34 mouse cellular contexts compared by ENCODE assay signal in the genomic region with DNA sequence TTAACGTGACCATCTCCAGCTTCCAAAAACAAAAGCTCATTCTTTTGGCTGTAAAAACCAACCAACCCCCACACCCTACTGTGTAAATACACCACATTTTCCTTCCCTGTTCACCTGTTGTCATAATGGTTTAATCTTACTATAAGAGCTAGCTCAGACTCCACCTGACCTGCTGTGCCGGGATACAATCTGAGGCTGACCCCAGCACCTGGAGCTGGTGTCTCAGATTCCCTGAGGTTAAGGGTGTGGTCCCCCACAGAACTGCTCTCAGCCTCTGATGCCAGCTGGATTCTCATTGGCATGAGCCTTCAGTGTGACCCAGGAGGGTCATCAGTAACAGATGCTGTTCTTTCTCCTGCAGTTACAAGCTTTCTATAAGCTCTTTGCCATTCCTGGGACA. TPM values are rescaled to one million over a fixed set of nuclear protein-coding genes. Genes with fewer than 3 reads are reported as not detected.
DNase-seq lines count a peak whose midpoint lies in the region; ATAC-seq lines count a peak whose summit lies in the region.
"Had no signal": no experiment of that assay in that cellular context is flagged by ENCODE, and none has a peak within 500 bp of the region (broad histone marks: within the 10 kb centered on the region; RNA-seq: fewer than 3 reads in every experiment).

No protein-coding gene starts in this region.

- H3K4me2 ChIP-seq in lung, embryonic 16.5 days (ENCODE audit: low read depth, low read length) = no peak overlapping the region
- no peak overlapping the region for H3K4me2 ChIP-seq in stomach, embryonic 16.5 days (ENCODE audit: low read depth, low read length)
- H3K4me2 ChIP-seq: embryonic facial prominence, embryonic 13.5 days; heart, embryonic 13.5 days; hindbrain, embryonic 15.5 days had no signal

- peaks cover 3% of the 10 kb centered on the region; the same call in 1 of the 2 replicates for H3K4me1 ChIP-seq in lung, embryonic 16.5 days (replicated peaks; ENCODE audit: control insufficient read depth, insufficient read depth, low read length)
- H3K4me1 ChIP-seq in stomach, embryonic 16.5 days (ENCODE audit: control insufficient read depth, insufficient read depth, low read length) = no peaks in the 10 kb centered on the region
- H3K4me1 ChIP-seq: embryonic facial prominence, embryonic 10.5 days; heart, embryonic 13.5 days; hindbrain, embryonic 15.5 days had no signal

- H3K36me3 ChIP-seq in lung, embryonic 16.5 days (ENCODE audit: control insufficient read depth, insufficient read depth, low read length) = no peaks in the 10 kb centered on the region
- H3K36me3 ChIP-seq in stomach, embryonic 16.5 days (ENCODE audit: control insufficient read depth, insufficient read depth, low read length) = no peaks in the 10 kb centered on the region
- H3K36me3 ChIP-seq: embryonic facial prominence, embryonic 10.5 days; embryonic facial prominence, embryonic 13.5 days; G1E; heart, embryonic 13.5 days; hindbrain, embryonic 15.5 days had no signal

- H3K9ac ChIP-seq in lung, embryonic 16.5 days (ENCODE audit: low read length) = no peak overlapping the region
- no peak overlapping the region for H3K9ac ChIP-seq in stomach, embryonic 16.5 days (ENCODE audit: low read length)
- H3K9ac ChIP-seq: embryonic facial prominence, embryonic 13.5 days; forebrain, postnatal 0 days; heart, embryonic 13.5 days; hindbrain, embryonic 15.5 days had no signal

- no peak overlapping the region for H3K4me3 ChIP-seq in lung, embryonic 16.5 days (ENCODE audit: low read length)
- H3K4me3 ChIP-seq in stomach, embryonic 16.5 days (replicated peaks; ENCODE audit: low read length) = no peak overlapping the region
- H3K4me3 ChIP-seq: embryonic facial prominence, embryonic 10.5 days; embryonic facial prominence, embryonic 13.5 days; erythroblast, embryonic 14.5 days; heart, embryonic 13.5 days; hindbrain, embryonic 15.5 days had no signal

- H3K27me3 ChIP-seq in lung, embryonic 16.5 days (ENCODE audit: control insufficient read depth, insufficient read depth, low read depth, low read length) = no peaks in the 10 kb centered on the region
- H3K27me3 ChIP-seq in stomach, embryonic 16.5 days (ENCODE audit: control insufficient read depth, insufficient read depth, low read length) = no peaks in the 10 kb centered on the region
- H3K27me3 ChIP-seq: embryonic facial prominence, embryonic 13.5 days; hindbrain, embryonic 15.5 days; Patski had no signal

- DNase-seq in cerebellum, postnatal 10 days = peak; percentile 24 to 31
- no peak for DNase-seq in cerebellum, postnatal 4 days (ENCODE audit: low spot score in 2 of 2)
- no peak for DNase-seq in lung, postnatal 36 days
- DNase-seq in right cerebral cortex, postnatal 14 days = no peak
- no peak for DNase-seq in testis, postnatal 10 days (ENCODE audit: low spot score)
- DNase-seq: adrenal gland, postnatal 10 days; adrenal gland, postnatal 36 days; cerebellum, adult 18-20 months; cerebellum, adult 9-10 months; cerebellum, postnatal 25 days; embryo, embryonic 11 days; forebrain, postnatal 0 days; gastrocnemius, postnatal 25 days; heart, adult 18-20 months; heart, postnatal 14 days; heart, postnatal 4 days had no signal

- ATAC-seq in lung, embryonic 16.5 days (ENCODE audit: low read depth) = peak; percentile 59; the same call in 1 of the 2 replicates
- 0 out of 2 replicates have a peak, but pooled peaks have one; percentile 25 for ATAC-seq in megakaryocyte-erythroid progenitor cell, adult 5-6 weeks (replicated peaks; ENCODE audit: low FRiP score, low TSS enrichment, poor library complexity, severe bottlenecking)
- ATAC-seq in stomach, embryonic 16.5 days (ENCODE audit: insufficient read depth, low FRiP score) = peak; percentile 66; the same call in 1 of the 2 replicates
- ATAC-seq: forebrain, embryonic 14.5 days; forebrain, postnatal 0 days; Patski had no signal

- no peaks in the 10 kb centered on the region for H3K9me3 ChIP-seq in lung, embryonic 16.5 days (ENCODE audit: control insufficient read depth, low read length)
- H3K9me3 ChIP-seq in stomach, embryonic 16.5 days (replicated peaks; ENCODE audit: control insufficient read depth, low read length) = no peaks in the 10 kb centered on the region
- H3K9me3 ChIP-seq: embryonic facial prominence, embryonic 10.5 days; embryonic facial prominence, embryonic 13.5 days; G1E; heart, embryonic 13.5 days; hindbrain, embryonic 15.5 days had no signal

- peak overlapping the region; percentile 49; the same call in 1 of the 2 replicates for H3K27ac ChIP-seq in lung, embryonic 16.5 days (ENCODE audit: low read length)
- no peak overlapping the region for H3K27ac ChIP-seq in stomach, embryonic 16.5 days (ENCODE audit: low read length)
- H3K27ac ChIP-seq: embryonic facial prominence, embryonic 10.5 days; embryonic facial prominence, embryonic 13.5 days; heart, embryonic 13.5 days; hindbrain, embryonic 15.5 days had no signal

- 46% methylated on average over 2 of the region's 2 CpGs for WGBS in lung, embryonic 16.5 days
- 49% methylated on average over 2 of the region's 2 CpGs for WGBS in stomach, embryonic 16.5 days

RNA-seq across cellular contexts. Expression of a gene that starts 15.8 kb away (rescaled TPM):
- not detected in 2 replicates for polyA plus RNA-seq in lung, embryonic 16.5 days (2015; fragmentation: Nextera tagmentation; extraction: Ambion mirVana)
- total RNA-seq in megakaryocyte-erythroid progenitor cell, adult 5-6 weeks (2014; fragmentation: Nextera tagmentation) = not detected in 2 replicates
- total RNA-seq in megakaryocyte-erythroid progenitor cell, adult 5-6 weeks (2017) = not detected in 2 replicates
- polyA plus RNA-seq in stomach, embryonic 16.5 days (2015; fragmentation: Nextera tagmentation; extraction: Ambion mirVana) = not detected in 2 replicates
- total RNA-seq: adrenal gland, adult 18-20 months; adrenal gland, postnatal 36 days; forebrain, postnatal 0 days; G1E; gastrocnemius, adult 8-10 months; gastrocnemius, postnatal 25 days; heart, adult 18-20 months; heart, postnatal 14 days; heart, postnatal 4 days had no signal
- polyA plus RNA-seq: cortical plate, adult 2 months; embryonic facial prominence, embryonic 10.5 days; embryonic facial prominence, embryonic 13.5 days; erythroblast, embryonic 14.5 days; forebrain, embryonic 14.5 days; forebrain, postnatal 0 days; frontal cortex, adult 2 months; G1E; gonadal fat pad, adult 2 months; heart, embryonic 13.5 days; heart, embryonic 16.5 days; hindbrain, embryonic 11.5 days; Patski had no signal

RNA-seq across cellular contexts. Expression of a gene that starts 27.1 kb away (rescaled TPM):
- not detected in 2 replicates for polyA plus RNA-seq in lung, embryonic 16.5 days (2015; fragmentation: Nextera tagmentation; extraction: Ambion mirVana)
- not detected in 2 replicates for total RNA-seq in megakaryocyte-erythroid progenitor cell, adult 5-6 weeks (2014; fragmentation: Nextera tagmentation)
- total RNA-seq in megakaryocyte-erythroid progenitor cell, adult 5-6 weeks (2017) = not detected in 2 replicates
- polyA plus RNA-seq in stomach, embryonic 16.5 days (2015; fragmentation: Nextera tagmentation; extraction: Ambion mirVana) = not detected in 2 replicates
- total RNA-seq: forebrain, postnatal 0 days had no signal
- polyA plus RNA-seq: cortical plate, adult 2 months; embryonic facial prominence, embryonic 10.5 days; embryonic facial prominence, embryonic 13.5 days; erythroblast, embryonic 14.5 days; forebrain, embryonic 14.5 days; forebrain, postnatal 0 days; frontal cortex, adult 2 months; heart, embryonic 13.5 days; heart, embryonic 16.5 days; hindbrain, embryonic 11.5 days; hindbrain, embryonic 15.5 days had no signal

RNA-seq across cellular contexts. Expression of a gene that starts 27.2 kb away (rescaled TPM):
- 0.16 and 0.29 TPM in 2 replicates for polyA plus RNA-seq in lung, embryonic 16.5 days (2015; fragmentation: Nextera tagmentation; extraction: Ambion mirVana)
- not detected in 2 replicates for total RNA-seq in megakaryocyte-erythroid progenitor cell, adult 5-6 weeks (2014; fragmentation: Nextera tagmentation)
- not detected in 2 replicates for total RNA-seq in megakaryocyte-erythroid progenitor cell, adult 5-6 weeks (2017)
- polyA plus RNA-seq in stomach, embryonic 16.5 days (2015; fragmentation: Nextera tagmentation; extraction: Ambion mirVana) = 0.09 TPM in 1 of 2 replicates, not detected in the other
- total RNA-seq: forebrain, postnatal 0 days; G1E; gastrocnemius, postnatal 25 days; heart, adult 18-20 months; heart, postnatal 14 days; heart, postnatal 4 days had no signal
- polyA plus RNA-seq: cortical plate, adult 2 months; embryonic facial prominence, embryonic 10.5 days; embryonic facial prominence, embryonic 13.5 days; erythroblast, embryonic 14.5 days; forebrain, embryonic 14.5 days; forebrain, postnatal 0 days; frontal cortex, adult 2 months; heart, embryonic 13.5 days; heart, embryonic 16.5 days; hindbrain, embryonic 15.5 days had no signal

RNA-seq across cellular contexts. Expression of a gene that starts 41.8 kb away (rescaled TPM):
- polyA plus RNA-seq in lung, embryonic 16.5 days (2015; fragmentation: Nextera tagmentation; extraction: Ambion mirVana) = 0.06 and 0.19 TPM in 2 replicates
- not detected in 2 replicates for total RNA-seq in megakaryocyte-erythroid progenitor cell, adult 5-6 weeks (2014; fragmentation: Nextera tagmentation)
- not detected in 2 replicates for total RNA-seq in megakaryocyte-erythroid progenitor cell, adult 5-6 weeks (2017)
- 0.13 TPM in 1 of 2 replicates, not detected in the other for polyA plus RNA-seq in stomach, embryonic 16.5 days (2015; fragmentation: Nextera tagmentation; extraction: Ambion mirVana)
- total RNA-seq: adrenal gland, adult 18-20 months; adrenal gland, postnatal 36 days; forebrain, postnatal 0 days; gastrocnemius, postnatal 25 days; heart, adult 18-20 months; heart, postnatal 14 days; heart, postnatal 4 days had no signal
- polyA plus RNA-seq: embryonic facial prominence, embryonic 10.5 days; embryonic facial prominence, embryonic 13.5 days; erythroblast, embryonic 14.5 days; forebrain, embryonic 14.5 days; G1E; heart, embryonic 16.5 days; hindbrain, embryonic 11.5 days had no signal

RNA-seq across cellular contexts. Expression of a gene that starts 44.8 kb away (rescaled TPM):
- polyA plus RNA-seq in lung, embryonic 16.5 days (2015; fragmentation: Nextera tagmentation; extraction: Ambion mirVana) = 22.3 and 23.6 TPM in 2 replicates
- total RNA-seq in megakaryocyte-erythroid progenitor cell, adult 5-6 weeks (2014; fragmentation: Nextera tagmentation) = 67.0 and 82.9 TPM in 2 replicates
- total RNA-seq in megakaryocyte-erythroid progenitor cell, adult 5-6 weeks (2017) = 29.2 and 32.5 TPM in 2 replicates
- polyA plus RNA-seq in stomach, embryonic 16.5 days (2015; fragmentation: Nextera tagmentation; extraction: Ambion mirVana) = 27.0 and 28.3 TPM in 2 replicates

Comparison
In these comparisons a context has a peak if more than half of its experiments do, and no peak if none do; other contexts are left out.
1. DNase-seq: peak in cerebellum, postnatal 10 days (2 of 2); none in cerebellum, postnatal 4 days (0 of 2), lung, postnatal 36 days (single experiment), right cerebral cortex, postnatal 14 days (single experiment) and testis, postnatal 10 days (single experiment).
2. Peak in every context shown above with its lines, with median percentiles within 50 percentile points of each other: ATAC-seq.